Mouse (Mus musculus): Measurements from ENCODE around the gene Acp2.

Acp2 gene

GRCm38 (mm10) chr2:91256256-91257125, 53.8 kb downstream of the Acp2 start:
- no peak for DNase-seq (ENCODE audit: low read depth, low spot score)

DNA sequence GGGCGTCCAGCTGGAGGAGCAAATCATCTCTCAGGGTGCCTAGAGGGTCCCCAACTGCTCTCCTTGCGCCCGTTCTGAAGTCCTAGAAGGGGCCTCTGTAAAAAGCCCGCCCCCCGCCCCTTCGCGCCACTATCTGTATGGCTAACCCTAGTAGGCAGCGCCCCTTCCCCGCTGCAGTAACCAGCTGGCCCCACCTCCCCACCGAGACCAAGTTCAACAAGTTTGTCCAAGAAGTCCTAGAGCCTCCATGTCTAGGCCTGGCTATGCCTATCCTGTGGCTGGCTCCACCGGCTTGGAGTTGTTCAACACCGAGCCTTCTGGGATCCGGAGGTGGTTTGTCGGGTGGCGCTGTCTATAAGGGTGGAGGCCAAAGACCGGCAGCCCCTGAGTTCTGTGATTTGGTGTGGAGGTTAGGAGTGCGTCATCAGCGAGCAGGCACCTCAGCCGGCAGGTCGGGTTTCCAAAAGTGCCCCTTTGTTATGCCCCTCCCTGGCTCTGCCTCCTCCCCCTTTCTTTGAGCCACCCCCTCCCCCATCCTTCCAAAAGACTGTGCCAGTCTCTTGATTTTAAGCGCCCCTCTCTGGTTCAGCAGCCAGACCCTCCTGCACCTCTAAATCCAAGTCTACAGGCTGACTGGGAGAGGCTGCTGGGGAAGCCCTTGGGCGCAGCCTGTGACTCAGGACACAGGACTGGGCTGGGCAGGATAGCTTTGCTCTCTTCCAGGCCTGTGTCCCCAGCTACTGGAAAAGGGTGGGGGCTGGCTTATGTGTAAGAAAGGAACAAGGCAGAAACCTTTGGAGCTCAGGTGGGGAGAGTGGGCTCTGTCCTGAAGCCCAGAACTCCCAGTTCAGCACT, 54.7 kb downstream of the Acp2 start:
- peak; percentile 40 for DNase-seq (ENCODE audit: low read depth, low spot score)

- DNase-seq (ENCODE audit: low read depth, low spot score): no peak
These were observed 55.4 kb downstream of the Acp2 start for GRCm38 (mm10) chr2:91258054-91258453.

DNA sequence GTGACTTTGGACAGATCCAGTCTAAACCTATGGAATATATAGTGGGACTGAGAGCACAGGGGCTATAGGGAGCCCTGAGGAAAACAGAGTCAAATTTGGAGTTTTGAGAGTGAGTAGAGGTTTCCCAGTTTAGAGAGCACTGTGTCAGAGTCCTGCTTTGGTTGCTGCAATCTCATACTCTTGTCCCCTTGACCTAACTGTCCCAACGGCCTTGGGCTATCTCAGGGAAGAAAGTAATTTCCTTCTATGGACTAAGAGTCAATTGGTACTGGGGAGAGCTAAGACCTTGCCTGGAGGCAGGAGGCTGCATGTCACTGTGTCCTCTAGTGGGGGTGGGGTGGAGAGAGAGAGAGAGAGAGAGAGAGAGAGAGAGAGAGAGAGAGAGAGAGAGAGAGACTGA, 56.1 kb downstream of the Acp2 start:
- no peak for DNase-seq (ENCODE audit: low read depth, low spot score)

DNA sequence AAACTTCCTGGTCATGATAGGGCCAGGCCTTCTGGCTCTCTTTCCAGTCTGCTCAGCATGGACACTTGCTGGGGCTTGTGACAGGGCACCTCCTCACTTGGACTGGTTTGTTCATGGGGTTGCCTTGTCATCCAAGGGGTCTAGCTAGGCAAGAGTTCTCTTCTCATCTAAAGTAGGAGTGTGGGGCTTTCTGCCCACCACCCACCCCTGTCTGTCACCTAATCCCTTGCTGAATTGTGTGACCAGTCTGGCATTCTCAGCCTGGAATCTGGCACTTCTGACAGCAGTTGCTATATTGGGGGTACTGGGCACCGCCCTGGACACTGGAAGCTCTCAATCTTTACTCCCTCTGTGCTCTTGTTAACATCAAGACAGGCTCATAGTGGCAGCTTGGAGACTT, 56.8 kb downstream of the Acp2 start:
- no peak for DNase-seq (ENCODE audit: low read depth, low spot score)

Data from WW6 (cell line).